Mouse (Mus musculus) heart, embryonic 16.5 days (tissue): ENCODE data around the gene Nlgn3. TPM values are rescaled to one million over a fixed set of nuclear protein-coding genes. Genes with fewer than 3 reads are reported as not detected.
"Not testable (repeated sequence)": the region's sequence is repeated elsewhere in the genome, so short reads cannot be mapped to it uniquely, and the experiment has no call there.

Source experiments
- ATAC-seq: fragments of 200-750 bp; cut with Nextera tagmentation; replicated peaks from 2 replicates; pipeline ENCODE4 v1.8.0; 2017; ENCODE audit warnings: moderate number of reproducible peaks; ENCODE audit not compliant: insufficient read depth, low FRiP score; ENCODE audit errors: extremely low read depth
- H3K27ac ChIP-seq: fragments of 300-500 bp; sonication (generic); 2 replicates; pipeline ENCODE4 v1.5.1; 2014; ENCODE audit warnings: mild to moderate bottlenecking, low read length, control low read depth, moderate library complexity
- H3K27me3 ChIP-seq: fragments of 300-500 bp; sonication (generic); 2 replicates; pipeline ENCODE4 v1.6.1; 2014; ENCODE audit warnings: low read length, mixed read lengths; ENCODE audit not compliant: control insufficient read depth, insufficient read depth
- H3K36me3 ChIP-seq: fragments of 300-500 bp; sonication (generic); 2 replicates; pipeline ENCODE4 v1.6.1; 2014; ENCODE audit not compliant: control insufficient read depth, insufficient read depth
- H3K4me1 ChIP-seq: fragments of 300-500 bp; sonication (generic); 2 replicates; pipeline ENCODE4 v1.6.1; 2014; ENCODE audit warnings: low read length, mixed read lengths; ENCODE audit not compliant: control insufficient read depth, insufficient read depth
- H3K4me2 ChIP-seq: fragments of 300-500 bp; sonication (generic); 2 replicates; pipeline ENCODE4 v1.6.1; 2014; ENCODE audit warnings: low read depth, mild to moderate bottlenecking, control low read depth, low read length
- H3K4me3 ChIP-seq: fragments of 300-500 bp; sonication (generic); 2 replicates; pipeline ENCODE4 v1.5.1; 2014; ENCODE audit warnings: mild to moderate bottlenecking, control low read depth, low read length
- H3K9ac ChIP-seq: fragments of 300-500 bp; sonication (generic); 2 replicates; pipeline ENCODE4 v1.6.1; 2014; ENCODE audit warnings: low read length, control low read depth
- H3K9me3 ChIP-seq: fragments of 300-500 bp; sonication (generic); replicated peaks from 2 replicates; pipeline ENCODE4 v1.6.1; 2016; ENCODE audit warnings: low read length; ENCODE audit not compliant: control insufficient read depth
- WGBS: fragments of 180-500 bp; shearing (Covaris S2); extraction: QIAGEN DNeasy Blood & Tissue Kit; methylation state at CpG from one replicate; pipeline ENCODE4 v1.1.7; 2014; 5-methylcytosine and 5-hydroxymethylcytosine counted together
- polyA plus RNA-seq: library from polyadenylated mRNA; unstranded; fragments of >200 nt; fragmentation: Nextera tagmentation; extraction: Ambion mirVana; gene quantifications from 2 replicates; pipeline ENCODE4 v1.2.1, GENCODE M21; 2015

Nlgn3 gene
- polyA plus RNA-seq, 1 experiment from 2014 or later, result 1.9 TPM

DNA sequence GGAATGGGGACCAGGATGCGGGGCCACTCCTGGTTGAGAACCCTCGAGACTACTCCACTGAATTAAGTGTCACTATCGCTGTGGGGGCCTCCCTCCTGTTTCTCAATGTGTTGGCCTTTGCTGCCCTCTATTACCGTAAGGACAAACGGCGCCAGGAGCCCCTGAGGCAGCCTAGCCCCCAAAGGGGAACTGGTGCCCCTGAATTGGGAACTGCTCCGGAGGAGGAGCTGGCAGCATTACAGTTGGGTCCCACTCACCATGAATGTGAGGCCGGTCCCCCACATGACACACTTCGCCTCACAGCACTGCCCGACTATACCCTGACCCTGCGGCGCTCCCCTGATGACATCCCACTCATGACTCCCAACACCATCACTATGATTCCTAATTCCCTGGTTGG lies 20.8 kb downstream of the Nlgn3 start:
- no peak for ATAC-seq
- H3K4me3 ChIP-seq, result no peak overlapping the region
- no peaks in the 10 kb centered on the region for H3K9me3 ChIP-seq
- H3K9ac ChIP-seq, result no peak overlapping the region
- no peaks in the 10 kb centered on the region for H3K36me3 ChIP-seq
- H3K4me2 ChIP-seq, result no peak overlapping the region
- H3K4me1 ChIP-seq, result no peaks in the 10 kb centered on the region
- H3K27ac ChIP-seq, result no peak overlapping the region
- no peaks in the 10 kb centered on the region for H3K27me3 ChIP-seq
- 87% methylated on average over 12 of the region's 12 CpGs for WGBS

DNA sequence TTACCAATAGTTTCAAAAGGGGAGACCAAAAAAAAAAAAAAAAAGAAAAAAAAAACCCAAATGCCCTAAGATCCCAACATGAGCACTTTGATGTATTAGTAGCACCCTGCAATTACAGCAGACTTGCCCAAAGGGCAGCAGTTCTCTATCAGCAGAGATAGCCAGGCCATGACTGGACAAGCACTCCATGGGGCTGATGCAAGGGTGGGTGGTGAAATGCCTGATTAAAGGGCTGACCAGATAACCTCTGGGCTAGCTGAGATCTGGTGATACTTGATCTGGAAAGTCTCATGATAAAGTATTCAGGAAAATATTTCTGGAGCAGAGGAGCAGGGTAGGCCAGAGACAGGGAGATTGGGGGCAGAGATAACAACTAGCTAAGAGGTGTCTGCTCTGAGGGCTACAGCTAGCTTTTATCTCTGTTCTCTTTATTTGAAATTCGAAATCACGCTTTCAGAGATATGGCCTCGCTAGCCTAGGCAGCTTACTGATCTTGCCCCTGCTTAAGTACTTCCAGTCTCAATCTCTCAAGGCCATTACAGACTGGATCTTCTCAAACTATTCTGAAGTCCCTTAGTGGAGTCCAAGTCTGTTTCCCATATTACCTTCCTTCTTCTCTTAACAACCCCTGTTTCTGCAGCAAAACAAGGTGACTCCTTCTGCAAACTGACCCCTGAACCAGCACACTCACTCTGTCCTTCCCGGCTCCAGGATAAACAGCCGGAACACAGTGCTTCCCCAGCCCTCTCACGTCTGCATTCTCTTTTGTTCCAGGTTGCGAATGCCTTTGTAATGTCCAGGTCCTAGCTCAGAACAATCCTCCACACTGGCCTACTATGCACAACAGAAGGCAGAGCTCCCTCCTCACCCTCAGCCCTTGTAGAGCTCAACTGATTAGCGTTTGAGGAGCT lies 27.3 kb downstream of the Nlgn3 start:
- Histone ChIP-seq H3K36me3 (no peaks in the 10 kb centered on the region), H3K9me3 (no peaks in the 10 kb centered on the region)
- WGBS, result 52% methylated on average over 8 of the region's 8 CpGs

DNA sequence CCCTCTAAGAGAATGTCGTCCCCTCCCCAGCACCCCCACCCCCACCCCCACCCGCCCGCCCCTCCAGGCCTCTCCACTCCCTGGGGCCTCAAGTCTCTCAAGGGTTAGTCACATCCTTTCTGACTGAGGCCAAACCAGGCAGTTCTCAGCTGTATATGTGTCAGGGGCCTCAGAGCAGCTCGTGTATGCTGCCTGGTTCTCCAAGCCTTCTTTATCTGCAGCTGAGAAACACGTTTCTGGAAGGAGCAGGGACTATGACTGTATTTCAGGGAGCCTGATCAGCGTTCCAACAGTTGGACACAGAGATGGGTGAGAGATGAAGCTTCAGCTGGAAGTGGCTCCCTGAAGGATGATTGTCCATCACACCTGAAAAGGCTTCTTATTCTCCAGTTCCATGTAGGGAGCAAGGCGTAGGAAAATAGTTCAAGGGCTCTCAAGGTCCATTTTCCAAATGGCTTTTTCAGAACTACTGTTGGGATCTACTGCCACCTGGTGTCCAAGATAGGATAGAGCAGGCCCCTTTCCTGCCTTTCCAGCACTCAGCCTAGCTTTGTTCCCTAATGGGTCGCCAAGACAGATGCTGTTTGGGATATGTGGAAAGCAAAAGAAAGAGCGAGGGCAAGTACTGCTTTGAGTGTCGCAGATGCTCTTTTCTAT lies 30.5 kb downstream of the Nlgn3 start:
- 16% methylated on average over 7 of the region's 10 CpGs for WGBS
- Histone ChIP-seq H3K4me3 (no peak overlapping the region), H3K27me3 (no peaks in the 10 kb centered on the region), H3K27ac (peak overlapping the region; percentile 53), H3K36me3 (no peaks in the 10 kb centered on the region), H3K9ac (peak overlapping the region; percentile 57), H3K4me1 (peaks cover 4% of the 10 kb centered on the region; the same call in 1 of the 2 replicates), H3K9me3 (no peaks in the 10 kb centered on the region), H3K4me2 (no peak overlapping the region)
- ATAC-seq, result no peak

More for the DNA sequence above, 27.3 kb downstream of the Nlgn3 start:
- no peak overlapping the region for H3K4me3 ChIP-seq
- no peak overlapping the region for H3K27ac ChIP-seq
- no peaks in the 10 kb centered on the region for H3K4me1 ChIP-seq
- no peak for ATAC-seq
- H3K9ac ChIP-seq, result no peak overlapping the region
- H3K4me2 ChIP-seq, result no peak overlapping the region
- H3K27me3 ChIP-seq, result no peaks in the 10 kb centered on the region

DNA sequence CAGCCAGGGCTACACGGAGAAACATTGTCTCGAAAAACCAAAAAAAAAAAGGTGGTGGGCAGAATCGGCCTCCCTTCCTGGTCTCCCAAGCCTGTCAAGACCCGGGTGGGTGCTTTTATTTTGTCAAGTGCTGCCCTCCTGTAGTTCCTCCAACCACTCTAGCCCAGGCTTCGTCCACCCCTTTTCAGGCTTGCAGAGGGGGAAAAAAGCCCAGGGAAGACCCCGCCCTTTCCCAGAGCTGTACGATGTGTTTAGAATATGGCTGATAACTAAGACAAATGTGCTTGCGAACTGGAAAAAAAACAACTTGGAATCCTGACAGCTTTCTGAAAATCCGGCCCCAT lies 33.0 kb downstream of the Nlgn3 start:
- Histone ChIP-seq H3K27me3 (no peaks in the 10 kb centered on the region), H3K4me3 (peak overlapping the region; percentile 35), H3K9ac (peak overlapping the region; percentile 66), H3K4me2 (peak overlapping the region; percentile 63), H3K4me1 (peaks cover 4% of the 10 kb centered on the region; the same call in 1 of the 2 replicates), H3K36me3 (no peaks in the 10 kb centered on the region), H3K9me3 (no peaks in the 10 kb centered on the region), H3K27ac (peak overlapping the region; percentile 94)
- 41% methylated on average over 9 of the region's 9 CpGs for WGBS
- peak; percentile 0; the same call in 1 of the 2 replicates for ATAC-seq

DNA sequence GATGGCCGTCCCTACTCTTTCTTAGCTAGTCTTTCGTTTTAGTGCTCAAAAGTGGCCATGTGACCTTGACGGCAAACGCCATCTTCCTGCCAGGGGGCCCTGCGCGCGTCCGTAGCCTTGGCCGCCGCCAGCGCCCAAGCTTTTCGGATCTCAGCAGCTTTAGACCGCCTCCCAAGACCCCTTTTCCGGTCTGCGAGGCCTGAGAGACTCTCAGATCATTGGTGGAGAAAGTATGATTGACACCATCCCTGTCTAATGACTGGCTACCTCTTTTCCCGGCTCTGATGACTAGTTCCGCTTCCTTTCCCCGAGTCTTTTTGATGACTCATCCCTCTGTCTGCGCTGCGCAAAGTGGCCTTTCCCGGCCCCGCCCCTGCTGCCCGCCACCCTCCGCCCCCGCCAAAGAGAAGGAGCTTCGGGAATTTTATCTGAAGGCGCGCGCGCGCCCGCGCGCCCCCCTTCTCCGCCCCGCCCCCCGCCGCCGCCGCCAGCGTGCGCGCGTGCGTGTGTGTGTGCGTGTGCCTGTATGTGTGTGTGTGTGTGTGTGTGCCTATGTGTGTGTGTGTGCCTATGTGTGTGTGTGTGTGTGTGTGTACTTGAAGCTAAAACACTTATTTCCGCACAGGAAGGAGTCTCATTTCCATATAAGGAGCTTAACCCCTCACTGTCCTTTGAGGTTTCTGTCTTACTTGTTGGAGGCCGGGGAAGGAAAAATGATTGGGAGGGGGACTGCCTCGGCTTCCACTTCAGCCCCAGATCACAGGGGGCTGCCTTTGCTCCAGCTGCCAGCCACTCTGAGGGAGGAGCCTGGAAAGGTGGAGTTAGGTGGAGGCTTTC lies 33.6 kb downstream of the Nlgn3 start:
- peak; percentile 97 for ATAC-seq
- peak overlapping the region; percentile 71 for H3K9ac ChIP-seq
- H3K9me3 ChIP-seq, result no peaks in the 10 kb centered on the region
- no peaks in the 10 kb centered on the region for H3K27me3 ChIP-seq
- H3K4me2 ChIP-seq, result peak overlapping the region; percentile 71
- peak overlapping the region; percentile 94 for H3K27ac ChIP-seq
- H3K36me3 ChIP-seq, result no peaks in the 10 kb centered on the region
- H3K4me1 ChIP-seq, result peaks cover 4% of the 10 kb centered on the region; the same call in 1 of the 2 replicates
- peak overlapping the region; percentile 51 for H3K4me3 ChIP-seq
- WGBS, result 14% methylated on average over 32 of the region's 49 CpGs

DNA sequence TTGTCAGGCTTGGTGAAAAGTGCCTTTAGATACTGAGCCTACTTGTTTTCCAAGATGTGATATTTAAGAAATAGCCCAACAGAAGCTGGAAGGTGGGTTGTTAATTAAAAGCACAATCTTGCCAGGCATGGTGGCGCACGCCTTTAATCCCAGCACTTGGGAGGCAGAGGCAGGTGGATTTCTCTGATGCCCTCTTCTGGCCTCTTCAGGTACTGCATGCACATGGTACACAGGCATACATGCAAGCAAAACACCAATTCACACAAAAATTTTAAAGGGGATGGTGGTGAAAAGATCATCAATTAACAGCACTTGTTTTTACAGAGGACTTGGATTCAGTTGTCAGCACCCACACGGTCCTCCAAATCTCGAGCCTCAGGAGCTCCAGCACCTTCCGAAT lies 35.6 kb downstream of the Nlgn3 start:
- Histone ChIP-seq H3K27me3 (no peaks in the 10 kb centered on the region), H3K4me2 (no peak overlapping the region), H3K9ac (no peak overlapping the region), H3K27ac (no peak overlapping the region), H3K4me1 (peaks cover 4% of the 10 kb centered on the region; the same call in 1 of the 2 replicates), H3K36me3 (no peaks in the 10 kb centered on the region), H3K9me3 (no peaks in the 10 kb centered on the region), H3K4me3 (no peak overlapping the region)
- no peak for ATAC-seq
- 88% methylated on average over 5 of the region's 5 CpGs for WGBS

DNA sequence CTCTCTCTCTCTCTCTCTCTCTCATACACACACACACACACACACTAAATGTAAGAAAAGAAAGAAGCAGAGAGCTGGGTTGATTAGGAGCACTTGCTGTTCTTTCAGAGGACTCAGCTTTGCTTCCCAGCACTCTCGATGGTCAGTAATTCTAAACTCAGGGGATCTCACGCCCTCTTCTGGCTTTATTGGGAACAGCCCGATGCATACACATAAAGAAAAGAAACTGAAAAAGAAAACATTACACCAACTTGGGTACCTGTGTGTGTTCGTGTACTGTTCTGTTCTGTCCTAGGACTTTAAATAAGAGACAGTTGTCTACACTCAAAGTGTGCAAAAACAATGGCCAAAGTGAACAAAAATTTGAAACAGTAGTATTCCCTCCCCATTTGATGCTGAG lies 39.7 kb downstream of the Nlgn3 start:
- H3K9ac ChIP-seq, result no peak overlapping the region
- H3K9me3 ChIP-seq, result no peaks in the 10 kb centered on the region
- H3K4me3 ChIP-seq, result no peak overlapping the region
- no peak overlapping the region for H3K27ac ChIP-seq
- no peak overlapping the region for H3K4me2 ChIP-seq
- 41% methylated on average over 4 of the region's 4 CpGs for WGBS
- no peaks in the 10 kb centered on the region for H3K36me3 ChIP-seq
- no peak for ATAC-seq
- no peaks in the 10 kb centered on the region for H3K4me1 ChIP-seq
- no peaks in the 10 kb centered on the region for H3K27me3 ChIP-seq

DNA sequence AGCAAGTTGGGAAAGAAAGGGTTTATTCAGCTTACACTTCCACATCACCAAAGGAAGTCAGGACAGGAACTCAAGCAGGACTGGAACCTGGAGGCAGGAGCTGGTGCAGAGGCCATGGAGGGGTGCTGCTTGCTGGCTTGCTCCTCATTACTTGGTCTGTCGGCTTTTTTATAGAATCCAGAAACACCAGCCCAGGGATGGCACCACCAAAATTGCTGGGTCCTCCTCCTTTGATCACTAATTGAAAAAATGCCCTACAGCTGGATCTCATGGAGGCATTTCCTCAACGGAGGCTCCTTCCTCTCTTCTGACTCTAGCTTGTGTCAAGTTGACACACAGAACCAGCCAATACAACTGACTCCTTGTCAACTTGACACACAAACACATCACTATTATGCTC lies 43.9 kb downstream of the Nlgn3 start:
- ATAC-seq, H3K4me2 ChIP-seq, H3K27ac ChIP-seq, H3K9ac ChIP-seq, H3K9me3 ChIP-seq, H3K27me3 ChIP-seq, H3K4me3 ChIP-seq, H3K36me3 ChIP-seq, H3K4me1 ChIP-seq: not testable (repeated sequence)
- WGBS, result 48% methylated on average over 2 of the region's 2 CpGs
